Mouse (Mus musculus) lung, adult 2 months (tissue): ENCODE results near the gene 1700123O20Rik.

Source experiments
- CTCF ChIP-seq: fragments of 200-500 bp; IDR thresholded peaks from 2 replicates; pipeline ENCODE4 v1.5.1; 2011; ENCODE audit warnings: mild to moderate bottlenecking, low read length, control low read depth; ENCODE audit not compliant: insufficient read depth
- POLR2A ChIP-seq: fragments of 200-500 bp; IDR thresholded peaks from 2 replicates; pipeline ENCODE4 v1.6.1; 2011; ENCODE audit warnings: low read depth, mild to moderate bottlenecking, control low read depth, low read length, borderline replicate concordance; ENCODE audit errors: extremely low read depth

DNA sequence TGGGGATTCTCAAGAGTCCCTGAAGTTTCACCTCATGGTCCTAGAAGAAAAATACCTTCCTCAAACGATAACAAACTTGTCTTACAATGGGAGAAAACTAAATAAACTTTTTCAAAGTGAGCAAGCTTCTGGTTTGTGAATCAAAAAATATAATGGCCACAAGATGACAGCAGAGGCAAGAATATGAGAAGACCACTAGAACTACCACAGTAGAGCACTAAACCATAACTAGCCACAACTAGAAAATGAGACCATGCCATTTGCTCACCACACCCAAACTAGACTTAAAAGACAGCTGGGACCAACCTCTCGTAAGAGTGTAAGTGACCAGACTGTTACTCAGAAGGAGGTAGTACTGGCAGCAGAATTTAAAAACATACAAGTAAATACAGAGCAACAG, 26.0 kb upstream of the 1700123O20Rik start:
- no peak for TF ChIP-seq CTCF
- TF ChIP-seq POLR2A: no peak
